Mouse (Mus musculus) C2C12 (cell line): ENCODE measurements around the gene Neurl3.

Experiments used
- CEBPB ChIP-seq: IDR thresholded peaks from one replicate; pipeline ENCODE4 v1.6.1; 2011; ENCODE audit warnings: low read depth, mild to moderate bottlenecking, control low read depth, moderate library complexity
- CTCF ChIP-seq: IDR thresholded peaks from one replicate; pipeline ENCODE4 v1.5.1; 2011; ENCODE audit not compliant: control insufficient read depth, insufficient read depth, insufficient read length
- FOSL1 ChIP-seq: IDR thresholded peaks from one replicate; pipeline ENCODE4 v1.8.0; 2011; ENCODE audit warnings: mild to moderate bottlenecking, low read length; ENCODE audit not compliant: poor library complexity, insufficient read depth, severe bottlenecking
- MAX ChIP-seq: IDR thresholded peaks from one replicate; pipeline ENCODE4 v1.6.1; 2011; ENCODE audit warnings: mild to moderate bottlenecking, control low read depth
- MYOD1 ChIP-seq: IDR thresholded peaks from one replicate; pipeline ENCODE4 v1.6.1; 2011; ENCODE audit warnings: low read depth; ENCODE audit not compliant: control insufficient read depth, insufficient read length
- MYOG ChIP-seq: IDR thresholded peaks from one replicate; pipeline ENCODE4 v1.6.1; 2011; ENCODE audit not compliant: control insufficient read depth, insufficient read length; ENCODE audit errors: extremely low read depth
- USF1 ChIP-seq: IDR thresholded peaks from one replicate; pipeline ENCODE4 v1.6.1; 2011; ENCODE audit warnings: low read depth, mild to moderate bottlenecking, control low read depth, moderate library complexity

GRCm38 (mm10) chr1:36299126-36299525 lies 24.6 kb upstream of the Neurl3 start:
- TF ChIP-seq CTCF (no peak), MAX (no peak), CEBPB (no peak), MYOG (no peak), MYOD1 (no peak), USF1 (no peak), FOSL1 (no peak)
